Mouse (Mus musculus) stomach, embryonic 16.5 days (tissue): ENCODE results near the gene Ccdc88b. TPM values are rescaled to one million over a fixed set of nuclear protein-coding genes. Genes with fewer than 3 reads are reported as not detected.

Source experiments
- ATAC-seq: fragments of 200-750 bp; cut with Nextera tagmentation; 2 replicates; pipeline ENCODE4 v1.8.0; 2017; ENCODE audit warnings: moderate number of reproducible peaks, moderate TSS enrichment; ENCODE audit not compliant: insufficient read depth, low FRiP score
- H3K27ac ChIP-seq: fragments of 300-500 bp; sonication (generic); 2 replicates; pipeline ENCODE4 v1.5.1; 2014; ENCODE audit warnings: low read length
- H3K27me3 ChIP-seq: fragments of 300-500 bp; sonication (generic); 2 replicates; pipeline ENCODE4 v1.6.1; 2014; ENCODE audit warnings: low read length, control low read depth, mixed read lengths; ENCODE audit not compliant: control insufficient read depth, insufficient read depth
- H3K36me3 ChIP-seq: fragments of 300-500 bp; sonication (generic); 2 replicates; pipeline ENCODE4 v1.6.1; 2014; ENCODE audit warnings: low read length; ENCODE audit not compliant: control insufficient read depth, insufficient read depth
- H3K4me1 ChIP-seq: fragments of 300-500 bp; sonication (generic); 2 replicates; pipeline ENCODE4 v1.6.1; 2014; ENCODE audit warnings: low read length, control low read depth, mixed read lengths; ENCODE audit not compliant: control insufficient read depth, insufficient read depth
- H3K4me2 ChIP-seq: fragments of 300-500 bp; sonication (generic); 2 replicates; pipeline ENCODE4 v1.6.1; 2014; ENCODE audit warnings: low read depth, low read length, mixed read lengths
- H3K4me3 ChIP-seq: fragments of 300-500 bp; sonication (generic); replicated peaks from 2 replicates; pipeline ENCODE4 v1.5.1; 2014; ENCODE audit warnings: mild to moderate bottlenecking, low read length
- H3K9ac ChIP-seq: fragments of 300-500 bp; sonication (generic); 2 replicates; pipeline ENCODE4 v1.6.1; 2014; ENCODE audit warnings: low read length
- H3K9me3 ChIP-seq: fragments of 300-500 bp; sonication (generic); replicated peaks from 2 replicates; pipeline ENCODE4 v1.6.1; 2016; ENCODE audit warnings: low read length, control low read depth; ENCODE audit not compliant: control insufficient read depth
- WGBS: fragments of 180-500 bp; shearing (Covaris S2); extraction: QIAGEN DNeasy Blood & Tissue Kit; methylation state at CpG from one replicate; pipeline ENCODE4 v1.1.7; 2014; 5-methylcytosine and 5-hydroxymethylcytosine counted together
- polyA plus RNA-seq: library from polyadenylated mRNA; unstranded; fragments of >200 nt; fragmentation: Nextera tagmentation; extraction: Ambion mirVana; gene quantifications from 2 replicates; pipeline ENCODE4 v1.2.1, GENCODE M21; 2015

The Ccdc88b gene
- polyA plus RNA-seq, 1 experiment from 2014 or later = 1.1 TPM

- Histone ChIP-seq H3K4me2 (peak overlapping the region; percentile 93), H3K4me1 (peaks cover 14% of the 10 kb centered on the region), H3K36me3 (peaks cover 16% of the 10 kb centered on the region), H3K4me3 (peak overlapping the region; percentile 85), H3K9me3 (no peaks in the 10 kb centered on the region), H3K9ac (peak overlapping the region; percentile 93), H3K27ac (peak overlapping the region; percentile 73), H3K27me3 (no peaks in the 10 kb centered on the region; the same call in 1 of the 2 replicates)
- peak; percentile 34 for ATAC-seq
- WGBS = 3% methylated on average over 44 of the region's 46 CpGs
Observed at GRCm38 (mm10) chr19:6839615-6840474, 18.2 kb downstream of the Ccdc88b start.

- no peak for ATAC-seq
- 84% methylated on average over 8 of the region's 8 CpGs for WGBS
- no peak overlapping the region for H3K4me2 ChIP-seq
Observed at GRCm38 (mm10) chr19:6832363-6832762, 25.6 kb downstream of the Ccdc88b start.

GRCm38 (mm10) chr19:6831331-6831730 lies 26.7 kb downstream of the Ccdc88b start:
- H3K4me3 ChIP-seq = no peak overlapping the region
- no peak; the same call in 1 of the 2 replicates for ATAC-seq
- H3K27me3 ChIP-seq = peaks cover 30% of the 10 kb centered on the region
- H3K4me1 ChIP-seq = peaks cover 5% of the 10 kb centered on the region
- H3K36me3 ChIP-seq = peaks cover 26% of the 10 kb centered on the region
- WGBS = 38% methylated on average over 17 of the region's 17 CpGs
- H3K4me2 ChIP-seq = no peak overlapping the region
- H3K9ac ChIP-seq = no peak overlapping the region
- no peak overlapping the region for H3K27ac ChIP-seq
- no peaks in the 10 kb centered on the region for H3K9me3 ChIP-seq

More at GRCm38 (mm10) chr19:6832363-6832762, 25.6 kb downstream of the Ccdc88b start:
- Histone ChIP-seq H3K9ac (no peak overlapping the region), H3K27me3 (peaks cover 30% of the 10 kb centered on the region), H3K4me1 (peaks cover 5% of the 10 kb centered on the region), H3K36me3 (peaks cover 30% of the 10 kb centered on the region), H3K9me3 (no peaks in the 10 kb centered on the region), H3K27ac (no peak overlapping the region), H3K4me3 (no peak overlapping the region)

DNA sequence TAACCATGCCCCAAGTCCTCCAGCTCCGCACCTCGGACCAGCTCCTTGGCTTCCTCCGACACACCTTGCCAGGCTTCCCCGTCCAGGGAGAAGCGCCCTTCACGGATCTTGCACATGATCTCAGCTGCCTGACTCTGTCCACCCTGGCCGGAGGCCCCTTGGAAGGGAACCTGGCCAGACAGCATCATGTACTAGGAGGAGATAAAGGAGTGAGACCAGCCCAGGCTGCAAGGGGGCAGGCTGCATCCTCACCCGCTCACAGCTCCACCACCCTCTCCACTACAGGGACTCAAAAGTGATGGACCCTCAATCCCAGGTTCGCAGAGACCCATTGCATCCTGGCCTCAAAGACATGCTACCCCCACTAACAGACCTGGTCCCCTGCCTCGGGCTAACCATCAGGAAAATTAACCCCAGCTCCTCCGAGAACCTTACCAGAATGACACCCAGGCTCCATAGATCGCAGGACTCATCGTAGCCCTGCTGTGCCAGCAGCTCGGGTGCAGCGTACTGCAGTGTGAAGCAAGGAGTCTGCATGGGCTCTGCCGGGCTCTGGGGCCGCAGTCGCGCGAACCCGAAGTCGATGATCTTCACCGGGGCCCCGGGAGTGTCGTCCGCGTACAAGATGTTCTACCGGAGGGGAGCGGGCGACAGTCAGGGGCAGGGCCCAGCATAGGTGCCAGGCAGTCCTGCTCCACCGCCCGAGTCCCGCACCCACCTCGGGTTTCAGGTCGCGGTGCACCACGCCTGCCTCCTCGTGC lies 27.3 kb downstream of the Ccdc88b start:
- Histone ChIP-seq H3K4me3 (no peak overlapping the region), H3K27ac (no peak overlapping the region), H3K4me1 (peaks cover 5% of the 10 kb centered on the region), H3K4me2 (no peak overlapping the region), H3K27me3 (peaks cover 30% of the 10 kb centered on the region), H3K36me3 (peaks cover 26% of the 10 kb centered on the region), H3K9me3 (no peaks in the 10 kb centered on the region), H3K9ac (no peak overlapping the region)
- 34% methylated on average over 38 of the region's 38 CpGs for WGBS
- ATAC-seq = no peak

GRCm38 (mm10) chr19:6829870-6830555 lies 28.0 kb downstream of the Ccdc88b start:
- Histone ChIP-seq H3K4me3 (0 out of 2 replicates have a peak overlapping the region, but pooled peaks have one; percentile 8), H3K36me3 (peaks cover 22% of the 10 kb centered on the region), H3K27me3 (peaks cover 30% of the 10 kb centered on the region), H3K9me3 (no peaks in the 10 kb centered on the region), H3K4me1 (peaks cover 5% of the 10 kb centered on the region), H3K27ac (no peak overlapping the region), H3K4me2 (peak overlapping the region; percentile 40; the same call in 1 of the 2 replicates), H3K9ac (no peak overlapping the region)
- WGBS = 28% methylated on average over 48 of the region's 48 CpGs
- no peak for ATAC-seq

DNA sequence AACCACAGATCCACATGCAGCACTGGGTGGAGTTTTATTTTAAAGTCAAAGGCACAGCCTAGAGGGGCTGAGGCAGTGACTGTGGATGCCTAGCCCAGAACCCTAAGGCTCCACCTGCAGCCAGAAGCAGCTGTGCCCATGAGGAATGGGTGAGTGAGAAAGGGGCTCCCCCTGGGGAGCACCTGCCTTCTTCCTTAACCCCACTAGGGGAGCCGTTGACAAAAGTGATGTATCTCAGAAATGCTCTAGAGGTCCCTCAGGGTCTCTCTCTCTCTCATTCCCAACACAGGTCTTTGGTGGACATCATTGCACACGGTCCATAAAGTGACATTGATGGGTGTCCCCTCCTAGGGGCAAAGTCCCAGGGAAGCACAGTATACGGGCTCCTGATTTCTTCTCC lies 28.9 kb downstream of the Ccdc88b start:
- no peak overlapping the region for H3K4me2 ChIP-seq
- 45% methylated on average over 3 of the region's 3 CpGs for WGBS

DNA sequence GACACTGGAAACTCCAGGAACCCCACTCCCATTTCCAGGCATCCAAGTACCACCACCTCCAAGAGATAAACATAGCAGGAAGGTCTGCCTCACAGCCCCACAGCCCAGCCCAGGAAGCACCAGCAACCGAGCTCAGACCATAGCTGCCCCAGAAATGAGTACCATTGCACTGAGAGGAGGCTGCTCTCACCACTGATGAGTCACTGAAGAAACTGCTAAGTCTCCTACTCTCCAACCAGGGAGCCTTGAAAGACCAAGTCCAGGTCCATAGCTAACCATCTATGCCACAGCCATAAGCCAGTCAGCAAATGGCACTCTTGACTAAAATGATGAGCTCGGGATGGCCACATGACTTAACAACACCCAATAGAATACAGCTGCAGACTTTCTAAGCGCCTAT lies 31.4 kb downstream of the Ccdc88b start:
- H3K4me1 ChIP-seq = peaks cover 5% of the 10 kb centered on the region
- WGBS = 78% methylated on average over 3 of the region's 3 CpGs
- no peak overlapping the region for H3K4me2 ChIP-seq
- H3K9me3 ChIP-seq = no peaks in the 10 kb centered on the region
- H3K27me3 ChIP-seq = peaks cover 22% of the 10 kb centered on the region
- H3K9ac ChIP-seq = no peak overlapping the region
- no peak for ATAC-seq
- H3K4me3 ChIP-seq = no peak overlapping the region
- H3K27ac ChIP-seq = no peak overlapping the region
- peaks cover 12% of the 10 kb centered on the region; the same call in 1 of the 2 replicates for H3K36me3 ChIP-seq

More for the DNA sequence above, 28.9 kb downstream of the Ccdc88b start:
- no peak overlapping the region for H3K27ac ChIP-seq
- peaks cover 17% of the 10 kb centered on the region; the same call in 1 of the 2 replicates for H3K36me3 ChIP-seq
- no peak overlapping the region for H3K9ac ChIP-seq
- no peak for ATAC-seq
- no peaks in the 10 kb centered on the region for H3K9me3 ChIP-seq
- peaks cover 5% of the 10 kb centered on the region for H3K4me1 ChIP-seq
- H3K4me3 ChIP-seq = no peak overlapping the region
- H3K27me3 ChIP-seq = peaks cover 30% of the 10 kb centered on the region

GRCm38 (mm10) chr19:6825384-6825783 lies 32.6 kb downstream of the Ccdc88b start:
- peaks cover 6% of the 10 kb centered on the region; the same call in 1 of the 2 replicates for H3K36me3 ChIP-seq
- H3K4me3 ChIP-seq = no peak overlapping the region
- WGBS = 77% methylated on average over 6 of the region's 6 CpGs
- peaks cover 9% of the 10 kb centered on the region; the same call in 1 of the 2 replicates for H3K27me3 ChIP-seq
- H3K9me3 ChIP-seq = no peaks in the 10 kb centered on the region
- peaks cover 4% of the 10 kb centered on the region for H3K4me1 ChIP-seq
- no peak for ATAC-seq
- H3K27ac ChIP-seq = no peak overlapping the region
- H3K9ac ChIP-seq = no peak overlapping the region
- no peak overlapping the region for H3K4me2 ChIP-seq
